Mouse (Mus musculus) midbrain, embryonic 11.5 days (tissue): ENCODE data around the gene Gtf3c2. TPM values are rescaled to one million over a fixed set of nuclear protein-coding genes. Genes with fewer than 3 reads are reported as not detected.
"Not testable (repeated sequence)": the region's sequence is repeated elsewhere in the genome, so short reads cannot be mapped to it uniquely, and the experiment has no call there.

Experiments
- ATAC-seq: fragments of 200-750 bp; cut with Nextera tagmentation; 2 replicates; pipeline ENCODE4 v1.8.0; 2017; ENCODE audit warnings: moderate TSS enrichment, moderate library complexity; ENCODE audit not compliant: low FRiP score
- DNase-seq: peaks from one replicate; pipeline ENCODE4 v3.0.0; 2015; ENCODE audit warnings: low spot score; ENCODE audit errors: missing footprints
- H3K27ac ChIP-seq: fragments of 300-500 bp; sonication (generic); 2 replicates; pipeline ENCODE4 v1.5.1; 2014; ENCODE audit warnings: low read depth, low read length
- H3K27me3 ChIP-seq: fragments of 300-500 bp; sonication (generic); 2 replicates; pipeline ENCODE4 v1.6.1; 2014; ENCODE audit warnings: mild to moderate bottlenecking, low read length, moderate library complexity, mixed read lengths; ENCODE audit not compliant: control insufficient read depth, insufficient read depth
- H3K36me3 ChIP-seq: fragments of 300-500 bp; sonication (generic); 2 replicates; pipeline ENCODE4 v1.6.1; 2014; ENCODE audit warnings: mild to moderate bottlenecking, low read length, moderate library complexity, mixed read lengths; ENCODE audit not compliant: control insufficient read depth, insufficient read depth
- H3K4me1 ChIP-seq: fragments of 300-500 bp; sonication (generic); 2 replicates; pipeline ENCODE4 v1.6.1; 2014; ENCODE audit warnings: low read length; ENCODE audit not compliant: control insufficient read depth, insufficient read depth
- H3K4me2 ChIP-seq: fragments of 300-500 bp; sonication (generic); 2 replicates; pipeline ENCODE4 v1.6.1; 2014; ENCODE audit warnings: mild to moderate bottlenecking, moderate library complexity
- H3K4me3 ChIP-seq: fragments of 300-500 bp; sonication (generic); 2 replicates; pipeline ENCODE4 v1.5.1; 2014; ENCODE audit warnings: low read depth, low read length
- H3K9ac ChIP-seq: fragments of 300-500 bp; sonication (generic); 2 replicates; pipeline ENCODE4 v1.6.1; 2014; ENCODE audit warnings: low read length
- H3K9me3 ChIP-seq: fragments of 300-500 bp; sonication (generic); 2 replicates; pipeline ENCODE4 v1.6.1; 2016; ENCODE audit warnings: low read length; ENCODE audit not compliant: control insufficient read depth
- WGBS: fragments of 180-500 bp; shearing (Covaris S2); extraction: QIAGEN DNeasy Blood & Tissue Kit; methylation state at CpG from one replicate; pipeline ENCODE4 v1.1.7; 2014; 5-methylcytosine and 5-hydroxymethylcytosine counted together
- polyA plus RNA-seq: library from polyadenylated mRNA; unstranded; fragments of >200 nt; fragmentation: Nextera tagmentation; extraction: Ambion mirVana; gene quantifications from 2 replicates; pipeline ENCODE4 v1.2.1, GENCODE M21; 2014

The Gtf3c2 gene
- polyA plus RNA-seq, 1 experiment from 2014 or later: 72.5 TPM

GRCm38 (mm10) chr5:31218294-31218693 is 38.4 kb upstream of the Gtf3c2 start:
- WGBS: 65% methylated on average over 7 of the region's 7 CpGs
- Histone ChIP-seq H3K36me3 (no peaks in the 10 kb centered on the region), H3K4me3 (no peak overlapping the region)

GRCm38 (mm10) chr5:31216554-31216953 is 36.6 kb upstream of the Gtf3c2 start:
- ATAC-seq: not testable (repeated sequence)

More at GRCm38 (mm10) chr5:31218294-31218693, 38.4 kb upstream of the Gtf3c2 start:
- no peak for DNase-seq
- Histone ChIP-seq H3K27ac (no peak overlapping the region), H3K4me1 (peaks cover 8% of the 10 kb centered on the region; the same call in 1 of the 2 replicates), H3K9ac (no peak overlapping the region), H3K27me3 (no peaks in the 10 kb centered on the region), H3K4me2 (no peak overlapping the region), H3K9me3 (no peaks in the 10 kb centered on the region)
- no peak for ATAC-seq

GRCm38 (mm10) chr5:31204421-31204820 is 24.5 kb upstream of the Gtf3c2 start:
- Histone ChIP-seq H3K4me1 (peaks cover 12% of the 10 kb centered on the region), H3K4me3 (no peak overlapping the region), H3K4me2 (no peak overlapping the region), H3K36me3 (peaks cover 19% of the 10 kb centered on the region), H3K27me3 (no peaks in the 10 kb centered on the region), H3K9me3 (peaks cover 4% of the 10 kb centered on the region), H3K27ac (no peak overlapping the region), H3K9ac (no peak overlapping the region)
- DNase-seq (peak; percentile 37), ATAC-seq (no peak)
- WGBS: 93% methylated on average over 6 of the region's 6 CpGs

More at GRCm38 (mm10) chr5:31216554-31216953, 36.6 kb upstream of the Gtf3c2 start:
- not testable (repeated sequence) for H3K4me1 ChIP-seq, H3K4me3 ChIP-seq, H3K4me2 ChIP-seq, H3K9me3 ChIP-seq, H3K27ac ChIP-seq, H3K9ac ChIP-seq, H3K27me3 ChIP-seq, DNase-seq, H3K36me3 ChIP-seq
- 91% methylated on average over 6 of the region's 6 CpGs for WGBS

GRCm38 (mm10) chr5:31203866-31204265 is 23.9 kb upstream of the Gtf3c2 start:
- no peak for ATAC-seq

GRCm38 (mm10) chr5:31202933-31203332 is 23.0 kb upstream of the Gtf3c2 start:
- peak overlapping the region; percentile 71; the same call in 1 of the 2 replicates for H3K27ac ChIP-seq
- H3K36me3 ChIP-seq: peaks cover 27% of the 10 kb centered on the region
- peaks cover 4% of the 10 kb centered on the region for H3K9me3 ChIP-seq
- DNase-seq (peak; percentile 65), ATAC-seq (no peak)
- H3K4me1 ChIP-seq: peaks cover 12% of the 10 kb centered on the region
- H3K4me2 ChIP-seq: peak overlapping the region; percentile 64
- H3K4me3 ChIP-seq: peak overlapping the region; percentile 76
- peak overlapping the region; percentile 71; the same call in 1 of the 2 replicates for H3K9ac ChIP-seq
- WGBS: 86% methylated on average over 7 of the region's 7 CpGs
- H3K27me3 ChIP-seq: no peaks in the 10 kb centered on the region

More at GRCm38 (mm10) chr5:31203866-31204265, 23.9 kb upstream of the Gtf3c2 start:
- Histone ChIP-seq H3K4me1 (peaks cover 12% of the 10 kb centered on the region), H3K9ac (no peak overlapping the region), H3K27me3 (no peaks in the 10 kb centered on the region), H3K9me3 (peaks cover 4% of the 10 kb centered on the region), H3K36me3 (peaks cover 22% of the 10 kb centered on the region), H3K4me2 (no peak overlapping the region), H3K4me3 (no peak overlapping the region), H3K27ac (no peak overlapping the region)
- DNase-seq: no peak
- 92% methylated on average over 2 of the region's 2 CpGs for WGBS

- Histone ChIP-seq H3K27ac (peak within 1 kb of the TSS; percentile 74), H3K9me3 (peaks cover 4% of the 10 kb centered on the region), H3K36me3 (peaks cover 28% of the 10 kb centered on the region), H3K27me3 (no peaks in the 10 kb centered on the region), H3K4me1 (peaks cover 12% of the 10 kb centered on the region), H3K4me3 (peak within 1 kb of the TSS; percentile 76), H3K4me2 (peak within 1 kb of the TSS; percentile 64), H3K9ac (peak within 1 kb of the TSS; percentile 88)
- ATAC-seq (peak; percentile 97), DNase-seq (peak; percentile 98)
- WGBS: under 1% methylated on average over 53 of the region's 53 CpGs
Measured at GRCm38 (mm10) chr5:31201742-31202590, 22.0 kb upstream of the Gtf3c2 start, which contains the start of gene Zfp513. Gene Zfp513 (minus strand): TSS chr5:31202303.

GRCm38 (mm10) chr5:31201042-31201741 is 21.2 kb upstream of the Gtf3c2 start:
- Histone ChIP-seq H3K36me3 (peaks cover 29% of the 10 kb centered on the region), H3K4me2 (peak overlapping the region; percentile 63), H3K4me3 (peak overlapping the region; percentile 76), H3K9ac (peak overlapping the region; percentile 88), H3K4me1 (peaks cover 12% of the 10 kb centered on the region), H3K9me3 (peaks cover 4% of the 10 kb centered on the region), H3K27ac (peak overlapping the region; percentile 74), H3K27me3 (no peaks in the 10 kb centered on the region)
- no peak for ATAC-seq
- WGBS: 20% methylated on average over 13 of the region's 13 CpGs
- peak; percentile 44 for DNase-seq

GRCm38 (mm10) chr5:31200327-31200768 is 20.4 kb upstream of the Gtf3c2 start:
- Histone ChIP-seq H3K4me3 (0 out of 2 replicates have a peak overlapping the region, but pooled peaks have one; percentile 1), H3K4me2 (no peak overlapping the region), H3K36me3 (peaks cover 30% of the 10 kb centered on the region), H3K9me3 (peaks cover 4% of the 10 kb centered on the region), H3K27me3 (no peaks in the 10 kb centered on the region), H3K27ac (no peak overlapping the region), H3K4me1 (peaks cover 12% of the 10 kb centered on the region), H3K9ac (0 out of 2 replicates have a peak overlapping the region, but pooled peaks have one; percentile 21)
- WGBS: 89% methylated on average over 27 of the region's 27 CpGs
- no peak for DNase-seq
- no peak for ATAC-seq
